Comparison of ENCODE assay signal across 34 mouse cellular contexts in the genomic region with DNA sequence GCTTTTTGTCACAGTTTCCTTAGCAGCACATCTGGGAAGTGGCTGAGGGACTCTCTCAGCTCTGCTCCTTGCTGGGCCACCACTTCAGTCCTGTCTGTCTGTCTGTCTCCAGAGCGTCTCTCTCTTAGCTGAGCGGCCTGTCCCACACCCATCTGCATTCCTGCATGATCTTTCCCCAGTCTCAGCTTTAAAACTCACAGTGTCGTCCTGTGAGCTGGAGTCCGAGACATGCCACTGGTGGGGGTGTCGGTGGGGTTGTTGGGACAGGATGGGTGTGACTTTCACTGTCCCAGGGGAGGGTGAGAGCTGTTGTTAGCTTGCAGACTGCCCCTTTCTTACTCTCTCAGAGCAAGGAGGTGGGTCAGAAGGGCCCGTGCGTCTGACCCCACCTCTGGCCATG. TPM values are rescaled to one million over a fixed set of nuclear protein-coding genes. Genes with fewer than 3 reads are reported as not detected.
"Had no signal": no experiment of that assay in that cellular context is flagged by ENCODE, and none has a peak within 500 bp of the region (broad histone marks: within the 10 kb centered on the region; RNA-seq: fewer than 3 reads in every experiment).

No protein-coding gene starts in this region.

- H3K27ac ChIP-seq: limb, embryonic 10.5 days; limb, embryonic 12.5 days; limb, embryonic 13.5 days; limb, embryonic 15.5 days; liver, embryonic 12.5 days; liver, embryonic 13.5 days; liver, embryonic 14.5 days; liver, embryonic 15.5 days; lung, embryonic 15.5 days; macrophage; midbrain, embryonic 10.5 days; midbrain, embryonic 12.5 days; midbrain, embryonic 13.5 days; midbrain, embryonic 15.5 days; neural tube, embryonic 12.5 days had no signal

- H3K36me3 ChIP-seq: limb, embryonic 10.5 days; limb, embryonic 12.5 days; limb, embryonic 13.5 days; limb, embryonic 15.5 days; liver, embryonic 12.5 days; liver, embryonic 13.5 days; liver, embryonic 15.5 days; lung, embryonic 15.5 days; midbrain, embryonic 10.5 days; midbrain, embryonic 12.5 days; neural tube, embryonic 12.5 days had no signal

- H3K4me2 ChIP-seq: limb, embryonic 12.5 days; limb, embryonic 13.5 days; limb, embryonic 15.5 days; liver, embryonic 11.5 days; liver, embryonic 12.5 days; liver, embryonic 13.5 days; liver, embryonic 15.5 days; lung, embryonic 14.5 days; lung, embryonic 15.5 days; midbrain, embryonic 11.5 days; midbrain, embryonic 12.5 days; midbrain, embryonic 13.5 days; midbrain, embryonic 15.5 days; neural tube, embryonic 12.5 days had no signal

- DNase-seq: left cerebral cortex, postnatal 4 days; liver; liver, embryonic 13.5 days; liver, postnatal 0 days; lung, adult 18-20 months; lung, adult 2 months; lung, embryonic 14.5 days; lung, postnatal 10 days; lung, postnatal 14 days; lung, postnatal 36 days; lung, postnatal 4 days; midbrain, embryonic 14.5 days had no signal

- H3K4me3 ChIP-seq: limb, embryonic 10.5 days; limb, embryonic 12.5 days; limb, embryonic 13.5 days; limb, embryonic 15.5 days; liver, embryonic 12.5 days; liver, embryonic 13.5 days; liver, embryonic 15.5 days; lung, embryonic 15.5 days; megakaryocyte, embryonic 14.5 days; midbrain, embryonic 10.5 days; midbrain, embryonic 12.5 days; midbrain, embryonic 13.5 days; midbrain, embryonic 15.5 days; myocyte; neural tube, embryonic 12.5 days had no signal

- H3K9ac ChIP-seq: limb, embryonic 12.5 days; limb, embryonic 13.5 days; limb, embryonic 15.5 days; liver, embryonic 12.5 days; liver, embryonic 13.5 days; liver, embryonic 14.5 days; liver, embryonic 15.5 days; liver, postnatal 0 days; lung, embryonic 14.5 days; lung, embryonic 15.5 days; midbrain, embryonic 12.5 days; midbrain, embryonic 13.5 days; midbrain, embryonic 15.5 days; neural tube, embryonic 12.5 days had no signal

- H3K4me1 ChIP-seq: limb, embryonic 12.5 days; lung, embryonic 15.5 days had no signal

- H3K9me3 ChIP-seq: limb, embryonic 10.5 days; limb, embryonic 12.5 days; limb, embryonic 13.5 days; limb, embryonic 15.5 days; liver, embryonic 12.5 days; liver, embryonic 13.5 days; liver, embryonic 15.5 days; lung, embryonic 15.5 days; megakaryocyte, embryonic 14.5 days; midbrain, embryonic 10.5 days; midbrain, embryonic 12.5 days; midbrain, embryonic 13.5 days; midbrain, embryonic 15.5 days; neural tube, embryonic 12.5 days had no signal

- ATAC-seq: liver, embryonic 12.5 days; liver, postnatal 0 days; lung, postnatal 0 days; midbrain, embryonic 13.5 days; midbrain, embryonic 15.5 days; midbrain, embryonic 16.5 days had no signal

RNA-seq across cellular contexts. Expression of a gene that starts 17.2 kb away (rescaled TPM):
- polyA plus RNA-seq: liver, adult 2 months; liver, embryonic 16.5 days; liver, postnatal 0 days had no signal

RNA-seq across cellular contexts. Expression of a gene that starts 36.9 kb away (rescaled TPM):
- polyA plus RNA-seq: liver, embryonic 16.5 days; macrophage had no signal
